Mouse (Mus musculus) MEL (cell line): Measurements from ENCODE around the gene Ptpre. TPM values are rescaled to one million over a fixed set of nuclear protein-coding genes. Genes with fewer than 3 reads are reported as not detected.

ENCODE experiments used
- DNase-seq: peaks from one replicate; pipeline ENCODE4 v3.0.0; 2011; ENCODE audit warnings: low read depth, low spot score
- H3K27ac ChIP-seq: 2 replicates; pipeline ENCODE4 v1.5.1; 2012; ENCODE audit warnings: low read depth, mild to moderate bottlenecking, control low read depth, low read length, moderate library complexity; ENCODE audit not compliant: control insufficient read depth
- H3K27me3 ChIP-seq, 2 experiments: fragments of 150-350 bp in 1 of 2; sonication (generic) in 1 of 2; 2 replicates each; pipeline ENCODE4 v1.6.1; 2012; ENCODE audit warnings: low read length in 2 of 2, mild to moderate bottlenecking in 2 of 2, improper control_type of control experiment in 1 of 2, moderate library complexity in 1 of 2; ENCODE audit not compliant: insufficient read depth in 2 of 2, control insufficient read depth in 1 of 2
- H3K36me3 ChIP-seq, 2 experiments: 2 replicates each; pipeline ENCODE4 v1.6.1; 2012 to 2014; ENCODE audit warnings: low read length in 2 of 2, improper control_type of control experiment in 1 of 2, inconsistent platforms in 1 of 2, mild to moderate bottlenecking in 1 of 2; ENCODE audit not compliant: insufficient read depth in 2 of 2, control insufficient read depth in 1 of 2
- H3K4me1 ChIP-seq, 2 experiments: fragments of 150-350 bp in 1 of 2; sonication (generic) in 1 of 2; 2 replicates each; pipeline ENCODE4 v1.6.1; 2012; ENCODE audit warnings: low read length in 2 of 2, improper control_type of control experiment in 1 of 2, mild to moderate bottlenecking in 1 of 2; ENCODE audit not compliant: insufficient read depth in 2 of 2, control insufficient read depth in 1 of 2
- H3K4me3 ChIP-seq, 2 experiments: fragments of 150-350 bp in 1 of 2; sonication (generic) in 1 of 2; 2 replicates each; pipeline ENCODE4 v1.5.1; 2012; ENCODE audit warnings: low read depth in 2 of 2, low read length in 2 of 2, mild to moderate bottlenecking in 2 of 2, moderate library complexity in 2 of 2, control low read depth in 1 of 2, improper control_type of control experiment in 1 of 2; ENCODE audit not compliant: control insufficient read depth in 1 of 2, insufficient read depth in 1 of 2
- H3K79me2 ChIP-seq: 2 replicates; pipeline ENCODE4 v1.6.1; 2012; ENCODE audit warnings: mild to moderate bottlenecking, low read length, moderate library complexity; ENCODE audit not compliant: control insufficient read depth, poor library complexity, insufficient read depth
- H3K9ac ChIP-seq: 2 replicates; pipeline ENCODE4 v1.6.1; 2012; ENCODE audit warnings: low read depth, mild to moderate bottlenecking, control low read depth, low read length, moderate library complexity; ENCODE audit not compliant: control insufficient read depth, poor library complexity, severe bottlenecking
- H3K9me3 ChIP-seq: fragments of 150-350 bp; sonication (generic); replicated peaks from 2 replicates; pipeline ENCODE4 v1.6.1; 2012; ENCODE audit warnings: mild to moderate bottlenecking, low read length, improper control_type of control experiment, moderate library complexity; ENCODE audit not compliant: insufficient read depth
- BHLHE40 ChIP-seq: IDR thresholded peaks from 2 replicates; pipeline ENCODE4 v1.6.1; 2012; ENCODE audit warnings: low read depth, mild to moderate bottlenecking, inconsistent platforms, low read length, improper control_type of control experiment, borderline replicate concordance
- CHD1 ChIP-seq: IDR thresholded peaks from 2 replicates; pipeline ENCODE4 v1.6.1; 2012; ENCODE audit warnings: low read depth, mild to moderate bottlenecking, inconsistent platforms, low read length, improper control_type of control experiment
- CHD2 ChIP-seq: IDR thresholded peaks from 2 replicates; pipeline ENCODE4 v1.6.1; 2011; ENCODE audit warnings: low read length, improper control_type of control experiment
- CTCF ChIP-seq, 3 experiments: IDR thresholded peaks in 2 of 3; conservative IDR thresholded peaks in 1 of 3; 2 replicates each; pipeline ENCODE4 v1.5.1; 2011 to 2012; ENCODE audit warnings: low read length in 3 of 3, low read depth in 2 of 3, mild to moderate bottlenecking in 2 of 3, improper control_type of control experiment in 1 of 3, inconsistent platforms in 1 of 3, mixed read lengths in 1 of 3, moderate library complexity in 1 of 3; ENCODE audit not compliant: control insufficient read depth in 1 of 3, insufficient read depth in 1 of 3, poor library complexity in 1 of 3, severe bottlenecking in 1 of 3
- E2F4 ChIP-seq: IDR thresholded peaks from 2 replicates; pipeline ENCODE4 v1.6.1; 2011; ENCODE audit warnings: low read depth, low read length, improper control_type of control experiment, borderline replicate concordance
- ELF1 ChIP-seq: IDR thresholded peaks from 2 replicates; pipeline ENCODE4 v1.6.1; 2014; ENCODE audit warnings: low read depth, mild to moderate bottlenecking, inconsistent platforms, low read length, improper control_type of control experiment, moderate library complexity
- EP300 ChIP-seq, 2 experiments: IDR thresholded peaks; 2 replicates each; pipeline ENCODE4 v1.6.1; 2011; ENCODE audit warnings: improper control_type of control experiment in 2 of 2, low read length in 2 of 2, low read depth in 1 of 2, mild to moderate bottlenecking in 1 of 2
- ETS1 ChIP-seq: IDR thresholded peaks from 2 replicates; pipeline ENCODE4 v1.6.1; 2012; ENCODE audit warnings: low read depth, mild to moderate bottlenecking, inconsistent platforms, low read length, improper control_type of control experiment, moderate library complexity
- GABPA ChIP-seq: IDR thresholded peaks from 2 replicates; pipeline ENCODE4 v1.6.1; 2012; ENCODE audit warnings: low read depth, mild to moderate bottlenecking, inconsistent platforms, low read length, improper control_type of control experiment, moderate library complexity
- GATA1 ChIP-seq: IDR thresholded peaks from 2 replicates; pipeline ENCODE4 v1.6.1; 2011; ENCODE audit warnings: low read depth, low read length, improper control_type of control experiment
- HCFC1 ChIP-seq: IDR thresholded peaks from 2 replicates; pipeline ENCODE4 v1.6.1; 2012; ENCODE audit warnings: low read depth, mild to moderate bottlenecking, inconsistent platforms, low read length, improper control_type of control experiment, moderate library complexity
- JUND ChIP-seq: IDR thresholded peaks from 2 replicates; pipeline ENCODE4 v1.6.1; 2011; ENCODE audit warnings: low read depth, mild to moderate bottlenecking, improper control_type of control experiment, low read length
- KAT2A ChIP-seq: conservative IDR thresholded peaks from 2 replicates; pipeline ENCODE4 v1.6.1; 2012; ENCODE audit warnings: low read depth, low read length, improper control_type of control experiment, inconsistent platforms
- MAX ChIP-seq: IDR thresholded peaks from 2 replicates; pipeline ENCODE4 v1.6.1; 2011; ENCODE audit warnings: low read length, improper control_type of control experiment
- MAZ ChIP-seq: IDR thresholded peaks from 2 replicates; pipeline ENCODE4 v1.6.1; 2012; ENCODE audit warnings: low read depth, mild to moderate bottlenecking, inconsistent platforms, low read length, improper control_type of control experiment
- MEF2A ChIP-seq: IDR thresholded peaks from 2 replicates; pipeline ENCODE4 v1.6.1; 2014; ENCODE audit warnings: low read depth, mild to moderate bottlenecking, inconsistent platforms, low read length, improper control_type of control experiment; ENCODE audit not compliant: poor library complexity, insufficient replicate concordance, severe bottlenecking; ENCODE audit errors: extremely low read depth
- MXI1 ChIP-seq: IDR thresholded peaks from 2 replicates; pipeline ENCODE4 v1.6.1; 2011; ENCODE audit warnings: mild to moderate bottlenecking, low read depth, low read length, improper control_type of control experiment
- MYB ChIP-seq: IDR thresholded peaks from 2 replicates; pipeline ENCODE4 v1.6.1; 2011; ENCODE audit warnings: mild to moderate bottlenecking, low read depth, low read length, improper control_type of control experiment
- MYC ChIP-seq: IDR thresholded peaks from 2 replicates; pipeline ENCODE4 v1.6.1; 2011; ENCODE audit warnings: low read depth, mild to moderate bottlenecking, low read length, improper control_type of control experiment, moderate library complexity
- NELFE ChIP-seq: IDR thresholded peaks from 2 replicates; pipeline ENCODE4 v1.6.1; 2011; ENCODE audit warnings: low read depth, low read length, improper control_type of control experiment
- NRF1 ChIP-seq: IDR thresholded peaks from 2 replicates; pipeline ENCODE4 v1.6.1; 2014; ENCODE audit warnings: low read depth, mild to moderate bottlenecking, inconsistent platforms, low read length, improper control_type of control experiment, moderate library complexity; ENCODE audit not compliant: poor library complexity, insufficient read depth, severe bottlenecking
- POLR2A ChIP-seq, 2 experiments: IDR thresholded peaks; 2 replicates each; pipeline ENCODE4 v1.6.1; 2011 to 2012; ENCODE audit warnings: low read length in 2 of 2, mild to moderate bottlenecking in 2 of 2, control low read depth in 1 of 2, improper control_type of control experiment in 1 of 2, low read depth in 1 of 2, moderate library complexity in 1 of 2; ENCODE audit not compliant: control insufficient read depth in 1 of 2, insufficient read depth in 1 of 2, poor library complexity in 1 of 2
- POLR2AphosphoS2 ChIP-seq: IDR thresholded peaks from 2 replicates; pipeline ENCODE4 v1.6.1; 2011; ENCODE audit warnings: low read length, improper control_type of control experiment
- POLR2AphosphoS5 ChIP-seq: IDR thresholded peaks from 2 replicates; pipeline ENCODE4 v1.6.1; 2012; ENCODE audit warnings: low read depth, borderline replicate concordance, mild to moderate bottlenecking, inconsistent platforms, low read length, moderate library complexity, mixed read lengths
- RAD21 ChIP-seq: IDR thresholded peaks from 2 replicates; pipeline ENCODE4 v1.6.1; 2011; ENCODE audit warnings: mild to moderate bottlenecking, low read depth, low read length, improper control_type of control experiment
- RCOR1 ChIP-seq: IDR thresholded peaks from 2 replicates; pipeline ENCODE4 v1.6.1; 2012; ENCODE audit warnings: low read depth, mild to moderate bottlenecking, inconsistent platforms, low read length, improper control_type of control experiment
- SIN3A ChIP-seq: IDR thresholded peaks from 2 replicates; pipeline ENCODE4 v1.6.1; 2012; ENCODE audit warnings: low read length, improper control_type of control experiment, inconsistent platforms
- SMC3 ChIP-seq: IDR thresholded peaks from 2 replicates; pipeline ENCODE4 v1.6.1; 2011; ENCODE audit warnings: low read depth, low read length, improper control_type of control experiment
- TAL1 ChIP-seq: IDR thresholded peaks from 2 replicates; pipeline ENCODE4 v1.6.1; 2012; ENCODE audit warnings: mild to moderate bottlenecking, inconsistent platforms, low read length, moderate library complexity, mixed read lengths
- TBP ChIP-seq: IDR thresholded peaks from 2 replicates; pipeline ENCODE4 v1.8.0; 2011; ENCODE audit warnings: low read depth, low read length, improper control_type of control experiment
- TCF12 ChIP-seq: IDR thresholded peaks from 2 replicates; pipeline ENCODE4 v1.6.1; 2014; ENCODE audit warnings: low read depth, mild to moderate bottlenecking, inconsistent platforms, low read length, improper control_type of control experiment, moderate library complexity
- UBTF ChIP-seq: IDR thresholded peaks from 2 replicates; pipeline ENCODE4 v1.6.1; 2012; ENCODE audit warnings: low read depth, mild to moderate bottlenecking, inconsistent platforms, low read length, improper control_type of control experiment, moderate library complexity, borderline replicate concordance; ENCODE audit not compliant: insufficient read depth
- USF1 ChIP-seq: IDR thresholded peaks from 2 replicates; pipeline ENCODE4 v1.6.1; 2014; ENCODE audit warnings: low read depth, mild to moderate bottlenecking, inconsistent platforms, low read length, improper control_type of control experiment, moderate library complexity
- USF2 ChIP-seq, 2 experiments: IDR thresholded peaks; 2 replicates each; pipeline ENCODE4 v1.6.1; 2011 to 2012; ENCODE audit warnings: improper control_type of control experiment in 2 of 2, low read length in 2 of 2, borderline replicate concordance in 1 of 2, inconsistent platforms in 1 of 2, low read depth in 1 of 2, mild to moderate bottlenecking in 1 of 2; ENCODE audit not compliant: insufficient read depth in 1 of 2
- ZC3H11A ChIP-seq: IDR thresholded peaks from 2 replicates; pipeline ENCODE4 v1.6.1; 2012; ENCODE audit warnings: low read depth, mild to moderate bottlenecking, inconsistent platforms, low read length, improper control_type of control experiment
- ZKSCAN1 ChIP-seq: IDR thresholded peaks from 2 replicates; pipeline ENCODE4 v1.6.1; 2012; ENCODE audit warnings: low read depth, mild to moderate bottlenecking, inconsistent platforms, low read length, improper control_type of control experiment, moderate library complexity
- ZMIZ1 ChIP-seq: IDR thresholded peaks from 2 replicates; pipeline ENCODE4 v1.6.1; 2012; ENCODE audit warnings: low read depth, mild to moderate bottlenecking, inconsistent platforms, low read length, improper control_type of control experiment, moderate library complexity
- ZNF384 ChIP-seq: IDR thresholded peaks from 2 replicates; pipeline ENCODE4 v1.6.1; 2012; ENCODE audit warnings: low read depth, mild to moderate bottlenecking, inconsistent platforms, low read length, improper control_type of control experiment
- polyA plus RNA-seq, 2 experiments: library from polyadenylated mRNA; stranded (reverse) in 1 of 2; unstranded in 1 of 2; fragments of >175 nt in 1 of 2; fragments of >200 nt in 1 of 2; gene quantifications; 2 replicates each; pipeline versions ENCODE4 v1.2.1 to v1.2.4; 2012; ENCODE audit warnings: low replicate concordance in 2 of 2, low read depth in 1 of 2; ENCODE audit not compliant: insufficient read length in 2 of 2, insufficient read depth in 1 of 2, missing spikeins in 1 of 2
- total RNA-seq: library from RNA; depleted of rRNA; stranded (reverse); fragments of 300-350 nt; gene quantifications from 2 replicates; pipeline ENCODE4 v1.2.3, GENCODE M21; 2012

Gene Ptpre
- total and polyA plus RNA-seq, 3 experiments = 4.9 to 12.9 TPM; not detected in 1

GRCm38 (mm10) chr7:135488214-135488810 is 49.0 kb upstream of the Ptpre start:
- Histone ChIP-seq H3K9ac (no peak overlapping the region), H3K9me3 (no peaks in the 10 kb centered on the region), H3K27me3 (no peaks in the 10 kb centered on the region), H3K36me3 (no peaks in the 10 kb centered on the region), H3K79me2 (no peaks in the 10 kb centered on the region), H3K4me1 (no peaks in the 10 kb centered on the region), H3K4me3 (no peak overlapping the region), H3K27ac (no peak overlapping the region)
- DNase-seq = peak; percentile 52
- TF ChIP-seq CTCF (IDR thresholded peaks at IDR 0.05 in 2 of 3, conservative IDR thresholded peaks at IDR 0.05 in 1 of 3; ENCODE audit: control insufficient read depth in 1 of 3, insufficient read depth in 1 of 3, low read depth in 2 of 3, low read length in 3 of 3, poor library complexity in 1 of 3, severe bottlenecking in 1 of 3) = peak; percentile 84 to 89 (median 88)
- no peak for TF ChIP-seq NELFE
- TF ChIP-seq ZC3H11A = peak; percentile 68
- TF ChIP-seq ETS1 = no peak
- TF ChIP-seq MAX = no peak
- TF ChIP-seq MAZ = 0 out of 2 replicates have a peak, but pooled peaks have one; percentile 23
- no peak for TF ChIP-seq POLR2A (IDR thresholded peaks at IDR 0.05; ENCODE audit: control insufficient read depth in 1 of 2, insufficient read depth in 1 of 2, low read depth in 1 of 2, low read length in 2 of 2, poor library complexity in 1 of 2)
- no peak for TF ChIP-seq ZMIZ1
- TF ChIP-seq TAL1 = no peak
- TF ChIP-seq USF1 = no peak
- no peak for TF ChIP-seq GABPA
- TF ChIP-seq MXI1 = no peak
- TF ChIP-seq TCF12 = no peak
- TF ChIP-seq E2F4 = no peak
- TF ChIP-seq ZNF384 = no peak
- no peak for TF ChIP-seq UBTF
- no peak for TF ChIP-seq NRF1
- TF ChIP-seq HCFC1 = no peak
- no peak for TF ChIP-seq POLR2AphosphoS2
- no peak for TF ChIP-seq MEF2A
- no peak for TF ChIP-seq USF2 (IDR thresholded peaks at IDR 0.05; ENCODE audit: borderline replicate concordance in 1 of 2, insufficient read depth in 1 of 2, low read depth in 1 of 2, low read length in 2 of 2)
- no peak for TF ChIP-seq EP300 (IDR thresholded peaks at IDR 0.05; ENCODE audit: low read depth in 1 of 2, low read length in 2 of 2)
- no peak for TF ChIP-seq MYB
- no peak for TF ChIP-seq KAT2A
- TF ChIP-seq CHD1 = no peak
- TF ChIP-seq MYC = no peak
- TF ChIP-seq SIN3A = no peak
- no peak for TF ChIP-seq CHD2
- TF ChIP-seq JUND = no peak
- no peak for TF ChIP-seq BHLHE40
- TF ChIP-seq RAD21 = peak; percentile 62
- TF ChIP-seq TBP = no peak
- no peak for TF ChIP-seq POLR2AphosphoS5
- TF ChIP-seq ELF1 = no peak
- TF ChIP-seq ZKSCAN1 = no peak
- no peak for TF ChIP-seq GATA1
- TF ChIP-seq SMC3 = peak; percentile 95
- TF ChIP-seq RCOR1 = no peak
